Mouse (Mus musculus) cortical plate, adult 2 months (tissue): ENCODE data around the gene Utp6.

Experiments used
- CTCF ChIP-seq: fragments of 200-500 bp; IDR thresholded peaks from 2 replicates; pipeline ENCODE4 v1.5.1; 2011; ENCODE audit warnings: mild to moderate bottlenecking, control low read depth, low read length; ENCODE audit not compliant: insufficient read depth; ENCODE audit errors: extremely low read depth
- POLR2A ChIP-seq: fragments of 200-500 bp; IDR thresholded peaks from 2 replicates; pipeline ENCODE4 v1.6.1; 2011; ENCODE audit warnings: mild to moderate bottlenecking, low read length, control low read depth; ENCODE audit not compliant: insufficient read depth; ENCODE audit errors: extremely low read depth

DNA sequence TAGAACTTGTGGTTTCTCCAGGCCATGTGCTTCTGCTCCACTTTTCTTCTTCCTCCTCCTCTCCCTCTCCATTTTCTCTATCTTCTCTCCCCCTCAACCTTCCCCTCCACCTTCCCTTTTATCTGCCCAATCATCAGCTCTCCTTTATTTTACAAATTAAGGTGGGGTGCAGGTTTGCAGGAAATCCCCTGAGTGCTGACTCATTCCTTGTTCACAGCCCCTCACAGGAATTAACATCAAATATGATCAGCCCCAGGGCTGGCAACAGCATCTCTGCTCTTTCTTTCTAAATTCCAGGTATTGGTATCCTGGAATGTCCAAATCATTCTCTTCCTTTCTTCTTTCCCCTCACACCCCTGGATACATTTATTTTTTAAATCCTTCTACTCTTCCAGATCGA, 14.0 kb upstream of the Utp6 start:
- no peak for TF ChIP-seq CTCF
- no peak for TF ChIP-seq POLR2A
